Comparison of ENCODE assay signal across 7 mouse cellular contexts in genomic region chr3:131564430-131565256, GRCm38 (mm10). TPM values are rescaled to one million over a fixed set of nuclear protein-coding genes. Genes with fewer than 3 reads are reported as not detected.
DNase-seq lines count a peak whose midpoint lies in the region; ATAC-seq lines count a peak whose summit lies in the region.

Gene Papss1 (plus strand): TSS chr3:131564768.

- intact Hi-C loops in left cerebral cortex, postnatal 36 days (cut with DNase I): no loop called here

- H3K27ac ChIP-seq in intestine, embryonic 16.5 days (ENCODE audit: low read length): peak within 1 kb of the TSS; percentile 95
- peak within 1 kb of the TSS; percentile 83 for H3K27ac ChIP-seq in midbrain, embryonic 11.5 days (ENCODE audit: low read depth, low read length)

- peak within 1 kb of the TSS; percentile 89 for H3K4me3 ChIP-seq in intestine, embryonic 16.5 days (ENCODE audit: low read length)
- H3K4me3 ChIP-seq in midbrain, embryonic 11.5 days (ENCODE audit: low read depth, low read length): peak within 1 kb of the TSS; percentile 71

- H3K9ac ChIP-seq in intestine, embryonic 16.5 days (ENCODE audit: low read depth, low read length): peak within 1 kb of the TSS; percentile 91
- peak within 1 kb of the TSS; percentile 86 for H3K9ac ChIP-seq in midbrain, embryonic 11.5 days (ENCODE audit: low read length)

- H3K4me1 ChIP-seq in intestine, embryonic 16.5 days (ENCODE audit: control insufficient read depth, insufficient read depth, low read length): peaks cover 11% of the 10 kb centered on the region; the same call in 1 of the 2 replicates
- peaks cover 6% of the 10 kb centered on the region; the same call in 1 of the 2 replicates for H3K4me1 ChIP-seq in midbrain, embryonic 11.5 days (ENCODE audit: control insufficient read depth, insufficient read depth, low read length)

- H3K4me2 ChIP-seq in intestine, embryonic 16.5 days (ENCODE audit: low read depth, low read length): peak within 1 kb of the TSS; percentile 60
- peak within 1 kb of the TSS; percentile 45 for H3K4me2 ChIP-seq in midbrain, embryonic 11.5 days

- H3K27me3 ChIP-seq in intestine, embryonic 16.5 days (replicated peaks; ENCODE audit: control insufficient read depth, insufficient read depth, low read length): no peaks in the 10 kb centered on the region
- no peaks in the 10 kb centered on the region for H3K27me3 ChIP-seq in midbrain, embryonic 11.5 days (ENCODE audit: control insufficient read depth, insufficient read depth, low read length)

- peak; percentile 100 for DNase-seq in adrenal gland, adult 8-10 months
- peak; percentile 100 for DNase-seq in embryo, embryonic 9.5 days (ENCODE audit: extremely low spot score)
- DNase-seq in gastrocnemius, postnatal 4 days (ENCODE audit: low spot score in 2 of 2): peak; percentile 99 to 100
- peak; percentile 100 for DNase-seq in left cerebral cortex, postnatal 36 days (ENCODE audit: low spot score in 2 of 2)
- peak; percentile 100 for DNase-seq in midbrain, embryonic 11.5 days (ENCODE audit: low spot score, missing footprints)
- peak; percentile 100 for DNase-seq in skeletal muscle tissue, adult 2 months (ENCODE audit: low read depth, low spot score)

- 0 out of 2 replicates have a peak, but pooled peaks cover 4% of the 10 kb centered on the region for H3K36me3 ChIP-seq in intestine, embryonic 16.5 days (ENCODE audit: control insufficient read depth, insufficient read depth, low read length)
- no peaks in the 10 kb centered on the region for H3K36me3 ChIP-seq in midbrain, embryonic 11.5 days (ENCODE audit: control insufficient read depth, insufficient read depth, low read length)

- WGBS in intestine, embryonic 16.5 days: under 1% methylated on average over 73 of the region's 73 CpGs
- under 1% methylated on average over 68 of the region's 73 CpGs for WGBS in midbrain, embryonic 11.5 days

- peak; percentile 97 for ATAC-seq in intestine, embryonic 16.5 days
- ATAC-seq in midbrain, embryonic 11.5 days (ENCODE audit: low FRiP score): peak; percentile 99

- no peaks in the 10 kb centered on the region for H3K9me3 ChIP-seq in intestine, embryonic 16.5 days (ENCODE audit: control insufficient read depth, low read length)
- no peaks in the 10 kb centered on the region for H3K9me3 ChIP-seq in midbrain, embryonic 11.5 days (ENCODE audit: control insufficient read depth, low read length)

RNA-seq across cellular contexts. Expression of gene Papss1, which starts in this region (rescaled TPM):
- 10 to 100 TPM; 62.3 to 70.9 (median 65.6) TPM for total RNA-seq in adrenal gland, adult 8-10 months (2022)
- total RNA-seq in gastrocnemius, postnatal 4 days (2021): 10 to 100 TPM; 37.9 to 39.8 TPM
- polyA plus RNA-seq in intestine, embryonic 16.5 days (2015; fragmentation: Nextera tagmentation; extraction: Ambion mirVana): 177 and 186 TPM in 2 replicates
- 10 to 100 TPM; 64.4 to 68.6 TPM for total RNA-seq in left cerebral cortex, postnatal 36 days (2021)
- 72.5 and 82.4 TPM in 2 replicates for polyA plus RNA-seq in midbrain, embryonic 11.5 days (2014; fragmentation: Nextera tagmentation; extraction: Ambion mirVana)

Comparison
In these comparisons a context has a peak if more than half of its experiments do, and no peak if none do; other contexts are left out.
1. Peak in every context shown above with its lines: DNase-seq, ATAC-seq, H3K4me3 ChIP-seq and H3K27ac ChIP-seq.